Mouse (Mus musculus): Measurements from ENCODE around the gene Ctns.

GRCm38 (mm10) chr11:73201021-73201420 is 2.2 kb upstream of the Ctns start:
- TF ChIP-seq EP300 (IDR thresholded peaks at IDR 0.05; ENCODE audit: low read length) = no peak
- TF ChIP-seq ZC3H11A (IDR thresholded peaks at IDR 0.05; ENCODE audit: low read depth, low read length) = no peak
- TF ChIP-seq SIN3A (IDR thresholded peaks at IDR 0.05; ENCODE audit: low read length) = no peak
- TF ChIP-seq CTCF (conservative IDR thresholded peaks at IDR 0.05 in 1 of 2, IDR thresholded peaks at IDR 0.05 in 1 of 2; ENCODE audit: low read depth in 2 of 2, low read length in 2 of 2) = no peak
- TF ChIP-seq MYC (IDR thresholded peaks at IDR 0.05; ENCODE audit: low read depth, low read length) = no peak
- no peak for TF ChIP-seq BHLHE40 (IDR thresholded peaks at IDR 0.05; ENCODE audit: low read depth, low read length)
- no peak for TF ChIP-seq POLR2A (IDR thresholded peaks at IDR 0.05; ENCODE audit: low read depth, low read length)
- TF ChIP-seq NELFE (IDR thresholded peaks at IDR 0.05; ENCODE audit: low read depth, low read length) = no peak
- no peak for TF ChIP-seq JUND (conservative IDR thresholded peaks at IDR 0.05; ENCODE audit: low read depth, low read length)
- TF ChIP-seq RAD21 (IDR thresholded peaks at IDR 0.05; ENCODE audit: low read depth, low read length) = no peak

Data from CH12.LX (cell line).